Mouse (Mus musculus): Measurements from ENCODE around the gene Hsd17b10. TPM values are rescaled to one million over a fixed set of nuclear protein-coding genes. Genes with fewer than 3 reads are reported as not detected.
A peak's percentile ranks its signal among the peaks of the same experiment; 100 is the strongest.

The Hsd17b10 gene
- 23.2 and 24.1 TPM in 2 replicates for total RNA-seq (2017)

DNA sequence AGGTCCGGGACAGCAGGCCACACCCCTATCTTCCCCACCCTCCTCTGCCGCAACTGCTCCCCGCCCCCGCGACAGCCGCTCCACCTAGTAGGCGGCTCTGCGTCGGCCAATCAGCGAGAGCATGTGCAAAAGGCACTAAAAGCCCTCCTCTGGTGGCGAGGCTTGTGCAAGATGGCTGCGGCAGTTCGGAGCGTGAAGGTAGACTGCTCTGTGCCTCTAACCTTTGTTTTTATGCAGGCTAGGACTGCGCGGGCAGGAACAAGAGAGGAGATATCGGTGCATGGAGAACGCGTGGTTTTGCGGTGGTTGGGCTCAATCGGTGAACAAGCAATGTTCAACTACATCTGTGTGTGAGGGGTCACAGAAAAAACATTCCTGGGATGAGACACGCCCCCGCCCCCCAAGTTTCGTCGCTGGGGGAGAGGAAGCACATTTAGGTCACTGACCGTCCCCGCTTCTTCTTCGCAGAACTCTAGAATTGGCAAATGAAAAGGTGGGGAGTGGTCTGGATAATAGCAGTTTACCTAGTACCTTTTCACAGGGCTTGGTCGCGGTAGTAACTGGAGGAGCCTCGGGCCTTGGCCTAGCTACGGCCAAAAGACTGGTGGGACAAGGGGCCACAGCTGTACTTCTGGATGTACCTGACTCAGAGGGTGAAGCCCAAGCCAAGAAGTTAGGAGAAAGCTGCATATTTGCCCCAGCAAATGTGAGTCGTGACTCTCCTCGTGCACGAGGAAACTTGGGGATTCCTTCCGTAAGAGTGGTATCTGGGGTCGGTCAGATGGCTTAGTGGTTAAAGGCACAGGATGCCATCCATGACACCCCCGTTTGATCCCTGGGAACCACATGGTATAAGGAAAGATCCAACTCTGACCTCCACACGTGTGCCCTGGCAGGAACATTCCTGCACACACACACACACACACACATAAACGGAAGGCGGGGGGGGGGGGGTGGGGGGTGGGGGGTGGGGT lies at the start of gene Hsd17b10:
Hsd17b10 (plus strand) TSS at position 109 of the 974 bp plus-strand sequence.
- ATAC-seq (ENCODE audit: extremely low read depth, insufficient number of reproducible peaks, low FRiP score, poor library complexity, severe bottlenecking), result peak; percentile 97

DNA sequence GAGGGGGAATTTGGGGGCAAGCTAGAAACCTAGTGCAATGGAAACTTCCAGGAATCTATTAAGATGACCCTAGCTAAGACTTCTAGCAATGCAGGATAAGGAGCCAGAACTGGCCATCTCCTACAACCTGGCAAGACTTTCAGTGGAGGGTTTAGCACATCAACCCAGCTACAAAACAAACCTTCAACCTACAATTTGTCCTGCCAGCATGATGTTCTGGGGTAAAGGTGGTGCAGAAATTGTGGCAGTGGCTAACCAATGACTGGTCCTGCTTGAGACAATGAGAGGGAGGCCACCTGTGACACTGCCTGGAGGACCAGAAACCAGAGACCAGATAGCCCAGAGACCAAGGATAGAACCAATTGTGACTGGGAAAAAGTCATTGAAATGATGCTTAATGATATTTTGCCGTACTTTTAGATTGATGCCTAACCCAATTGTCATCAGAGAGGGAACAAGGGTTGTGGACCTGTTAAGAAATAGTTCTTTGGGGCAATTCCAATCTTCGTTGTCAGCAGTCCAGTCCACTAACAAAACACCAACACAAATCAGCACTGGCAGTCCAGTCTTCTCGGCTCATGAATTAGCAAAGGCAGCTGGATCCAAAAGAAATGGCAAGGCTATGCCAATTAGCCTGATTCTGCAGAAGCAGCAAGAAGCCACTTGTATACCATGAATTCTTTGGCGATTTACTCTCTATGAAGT lies 2.5 kb upstream of the Hsd17b10 start:
- ATAC-seq (ENCODE audit: extremely low read depth, insufficient number of reproducible peaks, low FRiP score, poor library complexity, severe bottlenecking), result no peak

DNA sequence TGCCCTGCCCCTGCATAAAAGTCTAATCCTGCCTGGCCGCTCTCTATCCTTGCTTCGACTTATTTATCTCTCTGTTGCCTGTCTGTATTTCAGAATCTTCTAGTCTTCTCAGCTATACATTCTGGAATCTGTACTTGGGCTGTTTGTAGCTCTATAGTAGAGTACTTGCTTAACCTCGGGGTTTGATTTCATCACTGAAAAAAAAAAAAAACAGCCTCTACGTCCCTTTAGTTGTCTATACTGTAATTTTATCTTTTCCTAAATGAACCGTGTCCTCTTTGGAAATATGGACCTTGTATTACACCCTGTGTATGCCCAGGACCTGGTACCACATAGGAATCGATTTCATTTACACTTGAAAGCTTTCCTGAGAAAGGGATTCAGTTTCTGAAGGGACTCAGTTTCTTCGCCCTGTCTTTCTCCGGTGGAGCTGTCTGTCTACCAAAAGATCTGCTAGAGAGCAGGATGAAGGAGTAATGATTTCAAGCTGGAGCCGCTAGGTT lies 412 bp upstream of the Hsd17b10 start:
- no peak for ATAC-seq (ENCODE audit: extremely low read depth, insufficient number of reproducible peaks, low FRiP score, poor library complexity, severe bottlenecking)

DNA sequence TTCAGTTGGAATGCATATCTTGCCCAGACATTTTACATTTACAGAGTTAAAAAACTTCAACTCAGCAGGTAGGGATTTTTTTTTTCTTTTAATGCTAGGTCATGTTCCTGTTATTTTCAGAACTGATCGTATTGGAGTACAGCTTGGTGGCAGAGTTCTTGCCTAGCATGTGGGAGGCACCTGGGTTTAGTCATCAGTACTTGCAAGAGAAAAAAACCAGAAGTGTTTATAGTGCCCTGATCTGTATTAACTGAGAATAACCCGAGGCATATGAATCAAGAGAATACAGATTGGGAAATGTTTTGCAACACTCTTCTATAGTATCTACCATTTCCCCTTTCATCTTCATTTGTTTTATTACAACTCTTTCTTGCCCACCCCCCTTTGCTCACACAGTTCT lies 1.2 kb downstream of the Hsd17b10 start:
- no peak for ATAC-seq (ENCODE audit: extremely low read depth, insufficient number of reproducible peaks, low FRiP score, poor library complexity, severe bottlenecking)

- no peak for ATAC-seq (ENCODE audit: extremely low read depth, insufficient number of reproducible peaks, low FRiP score, poor library complexity, severe bottlenecking)
Measured at GRCm38 (mm10) chrX:152007863-152008262, 6.2 kb downstream of the Hsd17b10 start.

DNA sequence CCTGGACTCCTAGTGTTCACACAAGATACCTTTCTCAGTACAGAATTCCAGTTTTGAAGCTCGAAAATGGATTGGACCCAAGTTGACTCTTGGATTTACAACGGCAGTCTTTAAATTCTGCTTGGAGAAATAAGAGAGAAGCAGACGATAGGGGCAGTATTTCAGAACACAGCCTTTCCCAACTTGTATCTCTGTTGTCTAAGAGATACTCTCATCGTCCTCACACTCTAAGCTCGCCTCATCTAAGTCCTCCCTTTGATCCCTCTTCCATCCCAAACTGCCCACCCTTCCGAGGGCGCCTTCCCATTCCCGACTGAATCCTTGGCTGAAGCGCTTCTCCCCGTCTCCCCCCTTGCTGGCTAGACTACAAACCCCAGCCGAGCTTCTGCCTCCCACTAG lies 14.1 kb downstream of the Hsd17b10 start:
- ATAC-seq (ENCODE audit: extremely low read depth, insufficient number of reproducible peaks, low FRiP score, poor library complexity, severe bottlenecking), result no peak

GRCm38 (mm10) chrX:152016151-152017145 lies 14.8 kb downstream of the Hsd17b10 start, which contains the start of the genes Ribc1 and Smc1a:
Gene Ribc1, minus strand, starts transcription at chrX:152016295.
Gene Smc1a, plus strand, starts transcription at chrX:152016428.
- peak; percentile 97 for ATAC-seq (ENCODE audit: extremely low read depth, insufficient number of reproducible peaks, low FRiP score, poor library complexity, severe bottlenecking)

- no peak for ATAC-seq (ENCODE audit: extremely low read depth, insufficient number of reproducible peaks, low FRiP score, poor library complexity, severe bottlenecking)
Measured at GRCm38 (mm10) chrX:152017186-152017585, 15.5 kb downstream of the Hsd17b10 start.

DNA sequence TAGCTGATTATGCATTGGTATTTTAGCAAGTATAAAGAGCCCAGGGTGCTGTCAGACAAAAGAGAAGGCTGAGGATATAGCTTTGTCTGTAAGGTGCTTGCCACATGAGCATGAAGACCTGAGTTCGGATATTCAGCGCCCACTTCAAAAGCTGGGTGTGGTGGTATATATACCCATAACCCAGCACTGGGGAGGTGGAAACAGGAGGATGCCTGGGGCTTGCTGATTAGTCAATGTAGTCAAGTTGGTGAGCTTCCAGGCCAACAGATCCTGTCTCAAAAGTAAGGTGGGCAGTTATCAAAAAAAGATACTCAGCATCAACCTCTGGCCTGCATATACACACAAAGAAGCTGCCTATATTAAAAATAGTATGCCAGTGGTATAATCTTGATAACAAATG lies 17.6 kb downstream of the Hsd17b10 start:
- no peak for ATAC-seq (ENCODE audit: extremely low read depth, insufficient number of reproducible peaks, low FRiP score, poor library complexity, severe bottlenecking)

GRCm38 (mm10) chrX:152039865-152040264 lies 38.2 kb downstream of the Hsd17b10 start:
- ATAC-seq (ENCODE audit: extremely low read depth, insufficient number of reproducible peaks, low FRiP score, poor library complexity, severe bottlenecking), result no peak

DNA sequence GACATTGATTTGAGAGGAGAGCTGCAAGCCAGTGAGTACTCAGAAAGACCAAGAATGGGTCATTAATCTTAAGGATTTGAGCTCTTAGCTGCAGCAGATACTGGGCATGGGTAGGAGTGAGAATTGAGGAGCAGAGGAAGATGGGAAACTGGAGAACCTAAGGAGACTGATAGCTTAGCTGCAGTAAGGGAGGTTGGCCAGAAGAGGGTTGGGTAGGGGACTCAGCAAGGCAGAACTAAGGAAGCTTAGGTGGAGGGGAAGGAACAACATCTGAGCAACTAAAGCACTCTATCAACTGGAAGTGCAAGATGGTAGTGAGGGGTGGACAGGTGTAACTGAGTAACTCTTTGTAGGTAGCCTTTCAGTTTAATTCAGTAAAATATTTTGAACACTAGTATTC lies 45.6 kb downstream of the Hsd17b10 start:
- ATAC-seq (ENCODE audit: extremely low read depth, insufficient number of reproducible peaks, low FRiP score, poor library complexity, severe bottlenecking), result no peak

DNA sequence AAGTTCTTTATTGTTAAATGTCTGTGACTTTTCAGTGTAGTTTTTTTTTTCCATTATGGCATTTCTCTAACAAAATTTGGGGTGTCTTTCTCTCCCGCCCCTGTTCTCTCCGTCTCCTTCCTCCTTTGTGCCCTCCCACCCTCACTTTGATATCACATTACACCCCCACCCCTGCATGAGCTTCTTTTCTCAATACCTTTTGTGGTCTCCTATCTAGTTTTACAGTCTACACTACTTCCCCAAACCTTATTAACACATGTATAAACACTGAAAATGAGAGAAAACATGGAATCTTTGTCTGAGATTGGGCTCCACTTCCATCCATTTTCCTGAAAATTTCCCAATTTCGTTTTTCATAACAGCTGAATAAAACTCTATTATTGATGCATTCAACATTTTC lies 50.9 kb downstream of the Hsd17b10 start:
- ATAC-seq (ENCODE audit: extremely low read depth, insufficient number of reproducible peaks, low FRiP score, poor library complexity, severe bottlenecking), result no peak

Other genes with a start within 250 kb of the Hsd17b10 start
- 151 and 155 TPM in 2 replicates for gene Huwe1, start 201.0 kb upstream of the Hsd17b10 start, total RNA-seq (2017)
- gene Ribc1, start 14.4 kb downstream of the Hsd17b10 start, total RNA-seq (2017), result 1.6 and 4.1 TPM in 2 replicates
- 133 and 134 TPM in 2 replicates for gene Smc1a, start 14.6 kb downstream of the Hsd17b10 start, total RNA-seq (2017)
- gene Iqsec2, start 142.4 kb downstream of the Hsd17b10 start, total RNA-seq (2017), result 0.23 and 0.74 TPM in 2 replicates
- gene Kdm5c, start 231.2 kb downstream of the Hsd17b10 start, total RNA-seq (2017), result 69.0 and 73.4 TPM in 2 replicates

All from neutrophil, adult 5-6 weeks (primary cell).